Mouse (Mus musculus): ENCODE results near the gene Fsd1. TPM values are rescaled to one million over a fixed set of nuclear protein-coding genes. Genes with fewer than 3 reads are reported as not detected.

The Fsd1 gene
- total and polyA plus RNA-seq, 3 experiments: not detected

GRCm38 (mm10) chr17:56036176-56036900, 50.0 kb downstream of the Fsd1 start, which contains the start of gene Sh3gl1 (continued):
- peak; percentile 90 for TF ChIP-seq ELF1 (IDR thresholded peaks at IDR 0.05; ENCODE audit: low read depth, low read length)
- peak; percentile 93; the same call in 1 of the 2 replicates for TF ChIP-seq SIN3A (IDR thresholded peaks at IDR 0.05; ENCODE audit: low read length)
- TF ChIP-seq RCOR1 (IDR thresholded peaks at IDR 0.05; ENCODE audit: low read depth, low read length): peak; percentile 75
- TF ChIP-seq MAFK (IDR thresholded peaks at IDR 0.05; ENCODE audit: borderline replicate concordance, low read depth, low read length): no peak

DNA sequence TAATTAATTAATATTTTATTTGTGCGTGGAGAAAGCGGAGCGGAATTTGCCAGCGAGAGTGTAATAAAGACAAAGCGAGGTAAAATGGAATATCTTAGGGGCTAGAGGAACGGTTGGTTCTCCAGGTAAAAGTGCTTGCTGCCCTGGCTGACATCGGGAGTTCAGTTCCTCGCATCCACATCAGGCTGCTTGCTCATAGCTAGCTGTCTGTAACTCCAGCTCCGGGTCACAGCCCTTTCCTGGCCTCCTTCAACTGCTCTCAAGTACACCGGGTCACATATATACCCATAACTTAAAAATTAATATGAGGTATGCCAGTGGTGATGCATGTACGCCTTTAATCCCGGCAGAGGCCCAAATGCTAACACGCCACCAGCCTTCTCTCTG, 50.6 kb downstream of the Fsd1 start:
- peak overlapping the region; percentile 48 for H3K27ac ChIP-seq (ENCODE audit: control insufficient read depth, low read depth, low read length)
- H3K79me2 ChIP-seq (ENCODE audit: control insufficient read depth, insufficient read depth, low read length, poor library complexity): peaks cover 60% of the 10 kb centered on the region
- H3K27me3 ChIP-seq (ENCODE audit: control insufficient read depth in 1 of 2, insufficient read depth in 2 of 2, low read length in 2 of 2): no peaks in the 10 kb centered on the region
- DNase-seq (ENCODE audit: low read depth, low spot score): no peak
- peaks cover 11 to 35% of the 10 kb centered on the region in 2 experiments for H3K4me1 ChIP-seq (ENCODE audit: control insufficient read depth in 1 of 2, insufficient read depth in 2 of 2, low read length in 2 of 2)
- H3K4me3 ChIP-seq (ENCODE audit: control insufficient read depth in 1 of 2, insufficient read depth in 1 of 2, low read depth in 2 of 2, low read length in 2 of 2): peak overlapping the region; percentile 60 to 77
- H3K36me3 ChIP-seq (ENCODE audit: control insufficient read depth in 1 of 2, insufficient read depth in 2 of 2, low read length in 2 of 2): peaks cover 0 to 45% of the 10 kb centered on the region in 2 experiments; a peak in 2 of 4 replicates
- TF ChIP-seq RCOR1 (IDR thresholded peaks at IDR 0.05; ENCODE audit: low read depth, low read length) (peak; percentile 1; the same call in 1 of the 2 replicates), CHD1 (IDR thresholded peaks at IDR 0.05; ENCODE audit: low read depth, low read length) (no peak)
- H3K9ac ChIP-seq (ENCODE audit: control insufficient read depth, low read depth, low read length, poor library complexity, severe bottlenecking): peak overlapping the region; percentile 85
- H3K9me3 ChIP-seq (replicated peaks; ENCODE audit: insufficient read depth, low read length): no peaks in the 10 kb centered on the region

GRCm38 (mm10) chr17:56038583-56039261, 52.4 kb downstream of the Fsd1 start:
- peak; percentile 84 for DNase-seq (ENCODE audit: low read depth, low spot score)
- H3K4me3 ChIP-seq (ENCODE audit: control insufficient read depth in 1 of 2, insufficient read depth in 1 of 2, low read depth in 2 of 2, low read length in 2 of 2): peak overlapping the region; percentile 8 to 44
- peaks cover 6 to 35% of the 10 kb centered on the region in 2 experiments for H3K4me1 ChIP-seq (ENCODE audit: control insufficient read depth in 1 of 2, insufficient read depth in 2 of 2, low read length in 2 of 2)
- peaks cover 60% of the 10 kb centered on the region for H3K79me2 ChIP-seq (ENCODE audit: control insufficient read depth, insufficient read depth, low read length, poor library complexity)
- H3K9me3 ChIP-seq (replicated peaks; ENCODE audit: insufficient read depth, low read length): no peaks in the 10 kb centered on the region
- no peaks in the 10 kb centered on the region for H3K27me3 ChIP-seq (ENCODE audit: control insufficient read depth in 1 of 2, insufficient read depth in 2 of 2, low read length in 2 of 2)
- H3K9ac ChIP-seq (ENCODE audit: control insufficient read depth, low read depth, low read length, poor library complexity, severe bottlenecking): peak overlapping the region; percentile 73
- TF ChIP-seq MAX (IDR thresholded peaks at IDR 0.05; ENCODE audit: low read length): peak; percentile 31; the same call in 1 of the 2 replicates
- TF ChIP-seq POLR2AphosphoS5 (IDR thresholded peaks at IDR 0.05; ENCODE audit: borderline replicate concordance, low read depth, low read length): no peak
- TF ChIP-seq SIN3A (IDR thresholded peaks at IDR 0.05; ENCODE audit: low read length): peak; percentile 55; the same call in 1 of the 2 replicates
- no peak for TF ChIP-seq ELF1 (IDR thresholded peaks at IDR 0.05; ENCODE audit: low read depth, low read length)
- peak; percentile 62 for TF ChIP-seq MXI1 (IDR thresholded peaks at IDR 0.05; ENCODE audit: low read depth, low read length)
- TF ChIP-seq GABPA (IDR thresholded peaks at IDR 0.05; ENCODE audit: low read depth, low read length): no peak
- TF ChIP-seq POLR2AphosphoS2 (IDR thresholded peaks at IDR 0.05; ENCODE audit: low read length): no peak
- no peak for TF ChIP-seq USF2 (IDR thresholded peaks at IDR 0.05; ENCODE audit: borderline replicate concordance in 1 of 2, insufficient read depth in 1 of 2, low read depth in 1 of 2, low read length in 2 of 2)
- 0 out of 2 replicates have a peak, but pooled peaks have one; percentile 0 for TF ChIP-seq ETS1 (IDR thresholded peaks at IDR 0.05; ENCODE audit: low read depth, low read length)
- peak; percentile 41; the same call in 1 of the 2 replicates for TF ChIP-seq TBP (IDR thresholded peaks at IDR 0.05; ENCODE audit: low read depth, low read length)
- TF ChIP-seq TCF12 (IDR thresholded peaks at IDR 0.05; ENCODE audit: low read depth, low read length): no peak
- no peak for TF ChIP-seq GATA1 (IDR thresholded peaks at IDR 0.05; ENCODE audit: low read depth, low read length)
- TF ChIP-seq POLR2A (IDR thresholded peaks at IDR 0.05; ENCODE audit: control insufficient read depth in 1 of 2, insufficient read depth in 1 of 2, low read depth in 1 of 2, low read length in 2 of 2, poor library complexity in 1 of 2): peak in 1 of 2 experiments; percentile 25; a peak in 1 of 4 replicates
- no peak for TF ChIP-seq TAL1 (IDR thresholded peaks at IDR 0.05; ENCODE audit: low read length)
- TF ChIP-seq E2F4 (IDR thresholded peaks at IDR 0.05; ENCODE audit: borderline replicate concordance, low read depth, low read length): 0 out of 2 replicates have a peak, but pooled peaks have one; percentile 9
- TF ChIP-seq ZNF384 (IDR thresholded peaks at IDR 0.05; ENCODE audit: low read depth, low read length): no peak
- TF ChIP-seq MAFK (IDR thresholded peaks at IDR 0.05; ENCODE audit: borderline replicate concordance, low read depth, low read length): no peak
- peak; percentile 29; the same call in 1 of the 2 replicates for TF ChIP-seq NELFE (IDR thresholded peaks at IDR 0.05; ENCODE audit: low read depth, low read length)
- TF ChIP-seq USF1 (IDR thresholded peaks at IDR 0.05; ENCODE audit: low read depth, low read length): no peak; the same call in 1 of the 2 replicates
- peak overlapping the region; percentile 88 for H3K27ac ChIP-seq (ENCODE audit: control insufficient read depth, low read depth, low read length)
- H3K36me3 ChIP-seq (ENCODE audit: control insufficient read depth in 1 of 2, insufficient read depth in 2 of 2, low read length in 2 of 2): peaks cover 4 to 38% of the 10 kb centered on the region in 2 experiments
